Mouse (Mus musculus) urinary bladder, adult 18-20 months (tissue): ENCODE data around the gene Zp3.

ENCODE experiments used
- DNase-seq, 2 experiments: peaks; one replicate each; pipeline ENCODE4 v3.0.0; 2022; ENCODE audit warnings: low spot score in 2 of 2, mixed read lengths in 2 of 2

The Zp3 gene

GRCm38 (mm10) chr5:135979904-135980303 is at the start of gene Zp3:
Zp3 (plus strand) TSS chr5:135980099.
- DNase-seq: no peak

DNA sequence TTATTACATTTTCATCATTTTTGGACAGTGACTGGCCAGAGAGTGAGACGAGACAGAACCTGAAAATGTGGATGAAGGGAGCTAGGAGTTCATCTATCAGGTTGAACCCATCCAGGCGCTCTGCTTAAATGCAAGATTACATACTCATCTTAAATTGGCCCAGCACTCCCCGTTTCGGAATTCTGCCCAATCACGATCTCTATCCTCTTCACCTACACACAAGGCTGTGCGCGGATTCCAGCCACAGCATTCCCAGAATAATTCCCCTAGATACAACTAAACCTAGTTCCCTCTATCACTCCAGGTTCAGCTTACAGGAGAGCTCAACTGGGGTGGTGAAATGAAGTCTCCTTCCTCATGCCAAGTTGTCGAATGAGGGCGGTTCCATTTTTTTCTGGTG is 48.4 kb upstream of the Zp3 start:
- no peak for DNase-seq

- no peak for DNase-seq
These were observed 47.5 kb upstream of the Zp3 start for GRCm38 (mm10) chr5:135932359-135932758.

GRCm38 (mm10) chr5:135933222-135933899 is 46.5 kb upstream of the Zp3 start:
- DNase-seq: no peak

DNA sequence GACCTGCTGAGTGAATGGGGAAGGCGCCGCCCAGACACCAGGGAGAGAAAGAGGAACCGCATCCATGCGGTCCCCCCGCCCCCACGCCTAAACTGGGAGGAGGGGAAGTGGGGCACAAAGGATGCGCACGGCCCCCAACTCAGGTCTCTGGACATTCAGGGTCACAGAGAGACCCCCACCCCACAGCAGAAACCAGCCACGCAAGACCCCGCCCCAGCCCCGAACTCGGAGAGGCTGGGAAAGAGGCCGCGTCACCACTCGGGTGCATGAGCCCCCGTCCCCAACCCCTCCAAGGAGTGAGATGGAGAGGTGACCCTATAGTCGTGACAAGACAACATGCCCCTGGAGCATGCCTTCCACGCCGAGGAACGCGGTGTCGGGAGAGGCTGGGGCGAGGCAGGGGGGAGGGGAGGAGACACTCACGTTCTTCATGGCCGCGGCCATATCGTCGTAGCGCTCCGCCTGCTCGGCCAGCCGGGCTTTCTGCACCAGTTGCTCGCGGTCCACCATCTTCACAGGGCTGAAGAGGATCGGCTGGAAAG is 45.9 kb upstream of the Zp3 start:
- DNase-seq: no peak

GRCm38 (mm10) chr5:135934481-135935175 is 45.3 kb upstream of the Zp3 start, which contains the start of gene Ywhag:
Ywhag (minus strand) TSS chr5:135934616.
- DNase-seq: peak; percentile 96

DNA sequence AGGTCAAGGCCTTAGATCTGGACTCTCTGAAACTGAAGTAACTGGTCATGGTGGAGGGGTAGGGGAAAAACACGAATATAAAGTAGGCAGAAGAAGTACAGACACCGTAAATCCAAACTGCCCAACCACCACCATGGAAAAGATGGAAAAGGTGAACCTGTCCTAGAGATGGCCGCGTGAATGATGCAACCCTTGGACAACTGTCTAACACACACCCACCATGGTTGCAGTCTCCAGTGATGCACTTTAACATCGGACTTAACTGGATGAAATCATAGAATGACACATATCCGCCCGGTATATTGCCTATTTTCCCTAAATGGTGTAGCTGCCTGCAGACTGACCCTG is 44.7 kb upstream of the Zp3 start:
- no peak for DNase-seq

GRCm38 (mm10) chr5:135935641-135936190 is 44.2 kb upstream of the Zp3 start:
- no peak for DNase-seq

GRCm38 (mm10) chr5:135940587-135940986 is 39.3 kb upstream of the Zp3 start:
- no peak for DNase-seq

DNA sequence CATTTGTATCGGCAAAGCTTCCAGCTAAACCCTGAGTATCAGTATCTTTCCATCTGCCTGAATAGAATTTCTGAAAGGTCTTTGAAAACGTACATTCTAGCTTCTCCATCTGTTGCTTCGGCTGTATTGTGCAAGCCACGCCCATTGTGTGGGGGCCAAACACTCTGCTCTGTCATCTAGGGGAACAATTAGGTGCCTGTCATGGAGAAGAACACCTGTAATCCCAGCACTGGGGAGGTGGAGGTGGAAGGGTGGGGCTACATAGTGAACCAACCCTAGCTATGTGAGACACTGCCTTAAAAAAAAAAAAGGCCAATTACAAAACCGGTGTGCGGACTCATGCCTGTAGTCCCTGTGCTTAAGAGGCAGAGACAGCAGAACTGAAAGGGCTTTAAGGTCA is 37.2 kb upstream of the Zp3 start:
- no peak for DNase-seq

DNA sequence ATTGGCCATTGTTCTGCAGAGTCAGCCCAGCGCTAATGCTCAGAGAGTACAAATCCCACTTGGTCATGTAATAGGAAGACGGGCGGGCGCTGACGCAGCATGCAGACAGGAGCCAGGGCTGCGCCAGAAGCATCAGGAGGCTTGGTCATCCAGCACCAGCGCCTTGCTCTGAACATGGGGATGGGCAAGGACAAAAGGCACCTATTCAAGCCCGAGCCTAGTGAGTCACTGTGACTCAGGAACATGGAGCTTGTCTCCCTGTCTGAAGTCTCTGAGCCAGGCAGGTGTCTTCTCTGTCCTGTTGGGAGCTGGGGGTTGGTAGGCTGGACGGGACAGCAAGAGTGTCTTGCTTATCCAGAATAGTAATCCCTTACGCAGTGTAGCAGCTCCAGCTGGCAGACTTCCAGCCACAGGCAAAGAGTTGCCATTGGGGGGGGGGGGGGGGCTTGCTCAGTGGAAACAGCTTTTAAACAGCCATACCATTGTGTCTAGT is 33.9 kb upstream of the Zp3 start:
- no peak for DNase-seq

DNA sequence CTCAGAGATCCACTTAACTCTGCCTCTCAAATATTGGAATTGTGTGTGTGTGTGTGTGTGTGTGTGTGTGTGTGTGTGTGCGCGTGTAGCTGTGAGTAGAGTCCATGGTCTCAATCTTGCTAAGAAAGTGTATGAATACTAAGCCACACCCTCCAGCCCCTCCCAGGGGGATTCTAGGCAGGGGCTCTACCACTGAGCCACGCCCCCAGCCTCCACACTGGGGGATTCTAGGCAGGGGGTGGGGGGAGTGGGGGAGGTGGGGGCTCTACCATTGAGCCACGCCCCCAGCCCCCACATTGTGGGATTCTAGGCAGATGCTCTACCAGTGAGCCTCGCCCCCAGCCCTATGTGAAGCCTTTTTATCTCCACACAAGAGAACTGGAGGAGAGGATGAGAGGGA is 33.3 kb upstream of the Zp3 start:
- no peak for DNase-seq

GRCm38 (mm10) chr5:135950710-135951412 is 29.0 kb upstream of the Zp3 start:
- no peak for DNase-seq

GRCm38 (mm10) chr5:135951660-135952059 is 28.2 kb upstream of the Zp3 start:
- DNase-seq: no peak

- DNase-seq: no peak
These were observed 27.1 kb upstream of the Zp3 start for GRCm38 (mm10) chr5:135952830-135953229.

- no peak for DNase-seq
These were observed 23.3 kb upstream of the Zp3 start for GRCm38 (mm10) chr5:135956300-135957206.

GRCm38 (mm10) chr5:135957207-135957974 is 22.5 kb upstream of the Zp3 start:
- peak; percentile 74 to 93 for DNase-seq

DNA sequence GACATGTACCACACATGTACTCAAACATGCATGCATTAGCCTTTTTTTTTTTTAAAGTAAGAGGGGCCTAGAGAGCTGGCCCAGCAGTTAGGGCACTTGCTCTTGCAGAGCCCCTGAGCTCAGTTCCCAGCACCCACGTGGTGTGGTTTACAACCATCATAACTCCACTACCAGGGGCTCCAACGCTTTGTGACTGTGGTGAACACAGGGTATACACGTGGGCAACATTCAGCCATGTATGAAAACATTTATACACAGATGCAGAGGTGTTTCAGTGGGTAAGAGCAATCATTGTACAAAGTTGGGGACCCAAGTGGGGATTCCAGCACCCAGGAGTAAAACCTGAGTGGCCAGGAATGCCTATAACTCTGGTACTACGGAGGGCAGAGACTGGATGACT is 21.5 kb upstream of the Zp3 start:
- no peak for DNase-seq

GRCm38 (mm10) chr5:135959911-135960310 is 20.0 kb upstream of the Zp3 start:
- DNase-seq: no peak

- DNase-seq: no peak
These were observed 18.8 kb upstream of the Zp3 start for GRCm38 (mm10) chr5:135960909-135961635.
